Mouse (Mus musculus) C2C12 (cell line): ENCODE results near the gene Styxl1.

ENCODE experiments used
- CTCF ChIP-seq: IDR thresholded peaks from one replicate; pipeline ENCODE4 v1.5.1; 2011; ENCODE audit not compliant: control insufficient read depth, insufficient read depth, insufficient read length
- FOSL1 ChIP-seq: IDR thresholded peaks from one replicate; pipeline ENCODE4 v1.8.0; 2011; ENCODE audit warnings: mild to moderate bottlenecking, low read length; ENCODE audit not compliant: poor library complexity, insufficient read depth, severe bottlenecking
- MYOG ChIP-seq: IDR thresholded peaks from one replicate; pipeline ENCODE4 v1.6.1; 2011; ENCODE audit not compliant: control insufficient read depth, insufficient read length; ENCODE audit errors: extremely low read depth
- USF1 ChIP-seq: IDR thresholded peaks from one replicate; pipeline ENCODE4 v1.6.1; 2011; ENCODE audit warnings: low read depth, mild to moderate bottlenecking, control low read depth, moderate library complexity

GRCm38 (mm10) chr5:135734057-135734680 lies 44.0 kb downstream of the Styxl1 start:
- TF ChIP-seq MYOG (no peak), CTCF (no peak), FOSL1 (no peak), USF1 (no peak)
